Comparison of ENCODE assay signal across 21 mouse cellular contexts in genomic region chr16:11011206-11011605, GRCm38 (mm10). TPM values are rescaled to one million over a fixed set of nuclear protein-coding genes. Genes with fewer than 3 reads are reported as not detected.
DNase-seq lines count a peak whose midpoint lies in the region; ATAC-seq and TF ChIP-seq lines count a peak whose summit lies in the region.
"Had no signal": no experiment of that assay in that cellular context is flagged by ENCODE, and none has a peak within 500 bp of the region (broad histone marks: within the 10 kb centered on the region; RNA-seq: fewer than 3 reads in every experiment).

No protein-coding gene starts in this region.

- no peaks in the 10 kb centered on the region; the same call in 1 of the 2 replicates for H3K4me1 ChIP-seq in intestine, postnatal 0 days (replicated peaks; ENCODE audit: control insufficient read depth, insufficient read depth, low read length)
- peaks cover 25% of the 10 kb centered on the region for H3K4me1 ChIP-seq in intestine, embryonic 16.5 days (ENCODE audit: control insufficient read depth, insufficient read depth, low read length)
- peaks cover 31% of the 10 kb centered on the region for H3K4me1 ChIP-seq in midbrain, embryonic 10.5 days
- peaks cover 3% of the 10 kb centered on the region; the same call in 1 of the 2 replicates for H3K4me1 ChIP-seq in midbrain, embryonic 14.5 days (ENCODE audit: control insufficient read depth, insufficient read depth, low read length)
- peaks cover 33% of the 10 kb centered on the region for H3K4me1 ChIP-seq in liver, embryonic 13.5 days (replicated peaks)

- H3K27me3 ChIP-seq in intestine, postnatal 0 days (replicated peaks; ENCODE audit: control insufficient read depth, insufficient read depth, low read length), result no peaks in the 10 kb centered on the region
- H3K27me3 ChIP-seq in intestine, embryonic 16.5 days (replicated peaks; ENCODE audit: control insufficient read depth, insufficient read depth, low read length), result no peaks in the 10 kb centered on the region
- H3K27me3 ChIP-seq in midbrain, embryonic 10.5 days (ENCODE audit: low read depth, poor library complexity, severe bottlenecking), result no peaks in the 10 kb centered on the region
- H3K27me3 ChIP-seq in midbrain, embryonic 14.5 days (ENCODE audit: control insufficient read depth, insufficient read depth, low read length), result no peaks in the 10 kb centered on the region
- H3K27me3 ChIP-seq in liver, embryonic 13.5 days, result no peaks in the 10 kb centered on the region
- H3K27me3 ChIP-seq: embryonic facial prominence, embryonic 12.5 days; hindbrain, embryonic 13.5 days; limb, embryonic 12.5 days; lung, embryonic 15.5 days; midbrain, embryonic 12.5 days; neural tube, embryonic 13.5 days; Patski had no signal

- intact Hi-C loops in left cerebral cortex, postnatal 14 days (cut with DNase I), result no loop called here

- 46% methylated on average over 2 of the region's 2 CpGs for WGBS in intestine, postnatal 0 days
- 76% methylated on average over 2 of the region's 2 CpGs for WGBS in intestine, embryonic 16.5 days
- 83% methylated on average over 2 of the region's 2 CpGs for WGBS in midbrain, embryonic 10.5 days
- WGBS in midbrain, embryonic 14.5 days, result 81% methylated on average over 2 of the region's 2 CpGs
- 46% methylated on average over 2 of the region's 2 CpGs for WGBS in liver, embryonic 13.5 days (ENCODE audit: insufficient replicate concordance)

- DNase-seq in midbrain, embryonic 10.5 days (ENCODE audit: low spot score), result no peak
- DNase-seq in midbrain, embryonic 14.5 days, result no peak
- DNase-seq in liver, embryonic 13.5 days, result no peak
- DNase-seq in left cerebral cortex, postnatal 14 days (ENCODE audit: low spot score in 2 of 2), result no peak
- DNase-seq: cerebellum, adult 2 months; forebrain, postnatal 0 days; heart, postnatal 14 days; lung, postnatal 4 days; thymus, postnatal 25 days had no signal

- H3K36me3 ChIP-seq in intestine, postnatal 0 days (ENCODE audit: control insufficient read depth, insufficient read depth), result no peaks in the 10 kb centered on the region
- H3K36me3 ChIP-seq in intestine, embryonic 16.5 days (ENCODE audit: control insufficient read depth, insufficient read depth, low read length), result no peaks in the 10 kb centered on the region
- no peaks in the 10 kb centered on the region for H3K36me3 ChIP-seq in midbrain, embryonic 10.5 days
- H3K36me3 ChIP-seq in midbrain, embryonic 14.5 days (ENCODE audit: control insufficient read depth, insufficient read depth, low read length), result no peaks in the 10 kb centered on the region
- H3K36me3 ChIP-seq in liver, embryonic 13.5 days, result no peaks in the 10 kb centered on the region
- H3K36me3 ChIP-seq: embryonic facial prominence, embryonic 12.5 days; hindbrain, embryonic 13.5 days; limb, embryonic 12.5 days; lung, embryonic 15.5 days; midbrain, embryonic 12.5 days; neural tube, embryonic 13.5 days had no signal

- H3K9ac ChIP-seq in intestine, postnatal 0 days (ENCODE audit: low read depth, low read length), result no peak overlapping the region
- H3K9ac ChIP-seq in intestine, embryonic 16.5 days (ENCODE audit: low read depth, low read length), result no peak overlapping the region
- no peak overlapping the region for H3K9ac ChIP-seq in midbrain, embryonic 14.5 days (replicated peaks; ENCODE audit: low read length)
- no peak overlapping the region for H3K9ac ChIP-seq in liver, embryonic 13.5 days
- H3K9ac ChIP-seq: embryonic facial prominence, embryonic 12.5 days; forebrain, postnatal 0 days; hindbrain, embryonic 13.5 days; limb, embryonic 12.5 days; lung, embryonic 15.5 days; midbrain, embryonic 12.5 days; neural tube, embryonic 13.5 days had no signal

- H3K27ac ChIP-seq in intestine, postnatal 0 days (ENCODE audit: low read depth, low read length), result peak overlapping the region; percentile 60
- H3K27ac ChIP-seq in intestine, embryonic 16.5 days (ENCODE audit: low read length), result no peak overlapping the region
- peak overlapping the region; percentile 42; the same call in 1 of the 2 replicates for H3K27ac ChIP-seq in midbrain, embryonic 10.5 days (replicated peaks)
- no peak overlapping the region for H3K27ac ChIP-seq in midbrain, embryonic 14.5 days (replicated peaks; ENCODE audit: low read depth, low read length)
- H3K27ac ChIP-seq in liver, embryonic 13.5 days, result no peak overlapping the region
- H3K27ac ChIP-seq: kidney, postnatal 0 days; lung, embryonic 15.5 days; midbrain, embryonic 12.5 days; neural tube, embryonic 13.5 days had no signal

- peak; percentile 60 for ATAC-seq in intestine, postnatal 0 days
- ATAC-seq in intestine, embryonic 16.5 days, result no peak
- no peak for ATAC-seq in midbrain, embryonic 14.5 days (ENCODE audit: low FRiP score, low TSS enrichment)
- ATAC-seq in liver, embryonic 13.5 days (ENCODE audit: low read depth), result 0 out of 2 replicates have a peak, but pooled peaks have one; percentile 29
- no peak for ATAC-seq in erythroid progenitor cell, adult 5-6 weeks (replicated peaks; ENCODE audit: low FRiP score, poor library complexity, severe bottlenecking)
- ATAC-seq: forebrain, postnatal 0 days; Patski had no signal

- H3K4me3 ChIP-seq in intestine, postnatal 0 days (ENCODE audit: low read depth, low read length), result no peak overlapping the region
- no peak overlapping the region for H3K4me3 ChIP-seq in intestine, embryonic 16.5 days (ENCODE audit: low read length)
- no peak overlapping the region for H3K4me3 ChIP-seq in midbrain, embryonic 10.5 days
- H3K4me3 ChIP-seq in midbrain, embryonic 14.5 days (replicated peaks; ENCODE audit: low read depth, low read length), result no peak overlapping the region
- no peak overlapping the region for H3K4me3 ChIP-seq in liver, embryonic 13.5 days (replicated peaks)
- H3K4me3 ChIP-seq: embryonic facial prominence, embryonic 12.5 days; hindbrain, embryonic 13.5 days; limb, embryonic 12.5 days; lung, embryonic 15.5 days; midbrain, embryonic 12.5 days; neural tube, embryonic 13.5 days had no signal

- H3K9me3 ChIP-seq in intestine, postnatal 0 days (ENCODE audit: control insufficient read depth), result no peaks in the 10 kb centered on the region
- H3K9me3 ChIP-seq in intestine, embryonic 16.5 days (ENCODE audit: control insufficient read depth, low read length), result no peaks in the 10 kb centered on the region
- no peaks in the 10 kb centered on the region for H3K9me3 ChIP-seq in midbrain, embryonic 10.5 days (replicated peaks)
- H3K9me3 ChIP-seq in midbrain, embryonic 14.5 days (ENCODE audit: control insufficient read depth, low read length), result no peaks in the 10 kb centered on the region
- no peaks in the 10 kb centered on the region for H3K9me3 ChIP-seq in liver, embryonic 13.5 days (replicated peaks)
- H3K9me3 ChIP-seq: embryonic facial prominence, embryonic 12.5 days; hindbrain, embryonic 13.5 days; limb, embryonic 12.5 days; lung, embryonic 15.5 days; midbrain, embryonic 12.5 days; neural tube, embryonic 13.5 days had no signal

- no peak for TF ChIP-seq CTCF in intestine, postnatal 0 days (IDR thresholded peaks at IDR 0.05; ENCODE audit: low read depth)

- H3K4me2 ChIP-seq in intestine, postnatal 0 days (replicated peaks; ENCODE audit: low read depth), result no peak overlapping the region
- no peak overlapping the region for H3K4me2 ChIP-seq in intestine, embryonic 16.5 days (ENCODE audit: low read depth, low read length)
- no peak overlapping the region for H3K4me2 ChIP-seq in midbrain, embryonic 14.5 days (ENCODE audit: low read length)
- no peak overlapping the region for H3K4me2 ChIP-seq in liver, embryonic 13.5 days
- H3K4me2 ChIP-seq: embryonic facial prominence, embryonic 12.5 days; heart, embryonic 11.5 days; hindbrain, embryonic 13.5 days; limb, embryonic 12.5 days; lung, embryonic 15.5 days; midbrain, embryonic 12.5 days; neural tube, embryonic 13.5 days had no signal

RNA-seq across cellular contexts. Expression of gene Snn, which starts 49.5 kb away (rescaled TPM):
- 8.2 and 8.9 TPM in 2 replicates for polyA plus RNA-seq in intestine, postnatal 0 days (2015; fragmentation: Nextera tagmentation; extraction: Ambion mirVana)
- polyA plus RNA-seq in intestine, embryonic 16.5 days (2015; fragmentation: Nextera tagmentation; extraction: Ambion mirVana), result 19.1 and 20.4 TPM in 2 replicates
- 86.7 and 106 TPM in 2 replicates for polyA plus RNA-seq in midbrain, embryonic 10.5 days (2016; fragmentation: Nextera tagmentation; extraction: Ambion mirVana)
- polyA plus RNA-seq in midbrain, embryonic 14.5 days (2014; fragmentation: Nextera tagmentation; extraction: Ambion mirVana), result 129 and 169 TPM in 2 replicates
- polyA plus RNA-seq in liver, embryonic 13.5 days (2015; fragmentation: Nextera tagmentation; extraction: Ambion mirVana), result 2.5 and 3.0 TPM in 2 replicates
- total RNA-seq in erythroid progenitor cell, adult 5-6 weeks (2015; ENCODE audit: low replicate concordance), result 6.5 and 7.1 TPM in 2 replicates
- total RNA-seq in erythroid progenitor cell, adult 5-6 weeks (2017; ENCODE audit: low replicate concordance), result 7.1 and 13.2 TPM in 2 replicates
- 100 to 1,000 TPM; 180 to 190 TPM for total RNA-seq in left cerebral cortex, postnatal 14 days (2021)

RNA-seq across cellular contexts. Expression of gene Litaf, which starts 54.8 kb away (rescaled TPM):
- 168 and 175 TPM in 2 replicates for polyA plus RNA-seq in intestine, postnatal 0 days (2015; fragmentation: Nextera tagmentation; extraction: Ambion mirVana)
- polyA plus RNA-seq in intestine, embryonic 16.5 days (2015; fragmentation: Nextera tagmentation; extraction: Ambion mirVana), result 110 and 114 TPM in 2 replicates
- polyA plus RNA-seq in midbrain, embryonic 10.5 days (2016; fragmentation: Nextera tagmentation; extraction: Ambion mirVana), result 97.9 and 106 TPM in 2 replicates
- polyA plus RNA-seq in midbrain, embryonic 14.5 days (2014; fragmentation: Nextera tagmentation; extraction: Ambion mirVana), result 20.7 and 32.0 TPM in 2 replicates
- 31.6 and 34.1 TPM in 2 replicates for polyA plus RNA-seq in liver, embryonic 13.5 days (2015; fragmentation: Nextera tagmentation; extraction: Ambion mirVana)
- 20.9 and 22.2 TPM in 2 replicates for total RNA-seq in erythroid progenitor cell, adult 5-6 weeks (2015; ENCODE audit: low replicate concordance)
- 10.0 and 13.1 TPM in 2 replicates for total RNA-seq in erythroid progenitor cell, adult 5-6 weeks (2017; ENCODE audit: low replicate concordance)
- 10 to 100 TPM in 1 of 2 experiments, 1 to 10 TPM in 1; 8.0 to 10.0 TPM for total RNA-seq in left cerebral cortex, postnatal 14 days (2021)

Comparison
In these comparisons a context has a peak if more than half of its experiments do, and no peak if none do; other contexts are left out.
1. ATAC-seq: peak in intestine, postnatal 0 days (single experiment) and liver, embryonic 13.5 days (single experiment); none in intestine, embryonic 16.5 days (single experiment), midbrain, embryonic 14.5 days (single experiment) and erythroid progenitor cell, adult 5-6 weeks (single experiment).
2. H3K27ac ChIP-seq: peak in intestine, postnatal 0 days (single experiment) and midbrain, embryonic 10.5 days (single experiment); none in intestine, embryonic 16.5 days (single experiment), midbrain, embryonic 14.5 days (single experiment) and liver, embryonic 13.5 days (single experiment).